Mouse (Mus musculus): ENCODE measurements around the gene Hrasls5. TPM values are rescaled to one million over a fixed set of nuclear protein-coding genes. Genes with fewer than 3 reads are reported as not detected.
A peak's percentile ranks its signal among the peaks of the same experiment; 100 is the strongest.

The Hrasls5 gene
- polyA plus RNA-seq (2016; fragmentation: Nextera tagmentation; extraction: Ambion mirVana): not detected in 2 replicates

GRCm38 (mm10) chr19:7611942-7612757 is at the start of gene Hrasls5:
Hrasls5 (plus strand) TSS chr19:7612541.
- Histone ChIP-seq H3K4me1 (replicated peaks) (peaks cover 20% of the 10 kb centered on the region), H3K4me3 (replicated peaks) (peak within 1 kb of the TSS; percentile 49), H3K4me2 (peak within 1 kb of the TSS; percentile 91), H3K36me3 (no peaks in the 10 kb centered on the region), H3K9me3 (no peaks in the 10 kb centered on the region), H3K9ac (replicated peaks) (peak within 1 kb of the TSS; percentile 61), H3K27me3 (peaks cover 22% of the 10 kb centered on the region), H3K27ac (no peak within 1 kb of the TSS)
- peak; percentile 54; the same call in 1 of the 2 replicates for ATAC-seq (ENCODE audit: insufficient number of reproducible peaks, insufficient read depth, low FRiP score, low TSS enrichment, low read depth)
- 3% methylated on average over 54 of the region's 54 CpGs for WGBS

DNA sequence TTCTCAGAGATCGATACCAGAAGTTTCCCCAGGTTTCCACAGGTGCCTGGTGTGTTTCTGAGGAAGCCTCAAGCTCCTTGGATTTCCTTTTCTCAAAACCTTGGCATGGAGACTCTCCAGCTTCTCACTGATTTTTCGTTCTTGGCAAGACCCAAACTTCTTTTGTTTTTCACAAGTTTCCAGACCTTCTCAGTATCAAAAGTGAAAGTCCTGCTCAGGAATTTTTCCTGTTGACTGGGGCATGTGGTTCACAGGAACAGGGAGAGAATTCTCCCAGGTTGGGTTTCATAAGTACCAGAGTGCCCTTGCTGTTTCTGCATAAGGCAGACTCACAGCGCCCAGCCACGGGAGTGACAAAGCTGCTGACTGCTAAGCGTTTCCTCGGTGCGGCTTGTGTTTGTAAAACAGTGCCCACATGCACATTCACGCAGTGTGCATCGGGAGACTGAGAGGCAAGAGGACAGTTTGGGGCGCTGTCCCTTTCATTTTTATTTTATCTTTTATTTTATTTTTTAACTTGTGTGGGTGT is 49.7 kb upstream of the Hrasls5 start:
- Histone ChIP-seq H3K27ac (no peak overlapping the region), H3K4me1 (replicated peaks) (peaks cover 24% of the 10 kb centered on the region), H3K4me2 (no peak overlapping the region), H3K9ac (replicated peaks) (no peak overlapping the region), H3K36me3 (no peaks in the 10 kb centered on the region), H3K27me3 (0 out of 2 replicates have a peak, but pooled peaks cover 5% of the 10 kb centered on the region), H3K4me3 (replicated peaks) (no peak overlapping the region), H3K9me3 (no peaks in the 10 kb centered on the region)
- 72% methylated on average over 10 of the region's 10 CpGs for WGBS
- ATAC-seq (ENCODE audit: insufficient number of reproducible peaks, insufficient read depth, low FRiP score, low TSS enrichment, low read depth): no peak

- WGBS: 74% methylated on average over 2 of the region's 2 CpGs
These were observed 48.7 kb upstream of the Hrasls5 start for GRCm38 (mm10) chr19:7563676-7564075.

GRCm38 (mm10) chr19:7564457-7564856 is 47.9 kb upstream of the Hrasls5 start:
- Histone ChIP-seq H3K4me1 (replicated peaks) (peaks cover 24% of the 10 kb centered on the region), H3K9me3 (no peaks in the 10 kb centered on the region), H3K27ac (no peak overlapping the region), H3K27me3 (no peaks in the 10 kb centered on the region), H3K9ac (replicated peaks) (no peak overlapping the region), H3K4me2 (no peak overlapping the region), H3K4me3 (replicated peaks) (no peak overlapping the region), H3K36me3 (no peaks in the 10 kb centered on the region)
- 85% methylated on average over 1 of the region's 1 CpGs for whole genome bisulfite sequencing
- no peak for ATAC-seq (ENCODE audit: insufficient number of reproducible peaks, insufficient read depth, low FRiP score, low TSS enrichment, low read depth)

More at GRCm38 (mm10) chr19:7563676-7564075, 48.7 kb upstream of the Hrasls5 start:
- Histone ChIP-seq H3K27ac (no peak overlapping the region), H3K4me1 (replicated peaks) (peaks cover 24% of the 10 kb centered on the region), H3K9me3 (no peaks in the 10 kb centered on the region), H3K36me3 (no peaks in the 10 kb centered on the region), H3K9ac (replicated peaks) (no peak overlapping the region), H3K4me2 (no peak overlapping the region), H3K4me3 (replicated peaks) (no peak overlapping the region), H3K27me3 (no peaks in the 10 kb centered on the region)
- ATAC-seq (ENCODE audit: insufficient number of reproducible peaks, insufficient read depth, low FRiP score, low TSS enrichment, low read depth): no peak

- Histone ChIP-seq H3K27me3 (no peaks in the 10 kb centered on the region), H3K27ac (no peak overlapping the region; the same call in 1 of the 2 replicates), H3K9ac (replicated peaks) (no peak overlapping the region), H3K36me3 (no peaks in the 10 kb centered on the region), H3K4me2 (no peak overlapping the region), H3K9me3 (no peaks in the 10 kb centered on the region), H3K4me1 (replicated peaks) (peaks cover 24% of the 10 kb centered on the region), H3K4me3 (replicated peaks) (no peak overlapping the region)
- WGBS: 81% methylated on average over 3 of the region's 3 CpGs
- ATAC-seq (ENCODE audit: insufficient number of reproducible peaks, insufficient read depth, low FRiP score, low TSS enrichment, low read depth): no peak
These were observed 45.5 kb upstream of the Hrasls5 start for GRCm38 (mm10) chr19:7566826-7567225.

GRCm38 (mm10) chr19:7568364-7568763 is 44.0 kb upstream of the Hrasls5 start:
- no peaks in the 10 kb centered on the region for H3K27me3 ChIP-seq
- H3K9me3 ChIP-seq: no peaks in the 10 kb centered on the region
- WGBS: 20% methylated on average over 3 of the region's 3 CpGs
- H3K4me3 ChIP-seq (replicated peaks): no peak overlapping the region
- H3K27ac ChIP-seq: peak overlapping the region; percentile 72
- H3K4me1 ChIP-seq (replicated peaks): peaks cover 24% of the 10 kb centered on the region
- peak; percentile 75 for ATAC-seq (ENCODE audit: insufficient number of reproducible peaks, insufficient read depth, low FRiP score, low TSS enrichment, low read depth)
- no peak overlapping the region for H3K4me2 ChIP-seq
- no peaks in the 10 kb centered on the region for H3K36me3 ChIP-seq
- no peak overlapping the region for H3K9ac ChIP-seq (replicated peaks)

- no peak overlapping the region for H3K4me2 ChIP-seq
- ATAC-seq (ENCODE audit: insufficient number of reproducible peaks, insufficient read depth, low FRiP score, low TSS enrichment, low read depth): no peak
- H3K27me3 ChIP-seq: no peaks in the 10 kb centered on the region
- H3K9ac ChIP-seq (replicated peaks): no peak overlapping the region
- H3K27ac ChIP-seq: no peak overlapping the region
- no peaks in the 10 kb centered on the region for H3K9me3 ChIP-seq
- H3K4me3 ChIP-seq (replicated peaks): no peak overlapping the region
- 85% methylated on average over 5 of the region's 5 CpGs for WGBS
- peaks cover 24% of the 10 kb centered on the region for H3K4me1 ChIP-seq (replicated peaks)
- H3K36me3 ChIP-seq: no peaks in the 10 kb centered on the region
These were observed 42.7 kb upstream of the Hrasls5 start for GRCm38 (mm10) chr19:7569650-7570049.

DNA sequence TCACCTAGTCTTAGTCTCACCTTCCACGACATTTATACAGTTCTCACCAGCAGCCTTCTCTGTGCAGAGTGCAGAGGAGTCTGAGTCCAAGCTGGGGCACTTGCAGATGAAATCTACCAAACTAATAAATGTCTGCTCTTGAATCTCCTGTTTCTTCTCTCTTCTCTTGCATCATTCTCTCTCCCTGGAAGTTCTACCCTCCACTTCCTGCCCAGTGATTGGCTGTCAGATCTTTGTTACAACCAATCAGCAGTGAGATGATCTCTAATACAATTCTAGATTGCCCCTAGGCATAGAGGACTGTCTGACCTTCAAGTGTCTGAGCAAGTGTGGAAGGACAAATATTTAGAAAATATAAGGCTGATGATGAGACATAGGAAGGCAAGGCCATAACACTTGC is 36.2 kb upstream of the Hrasls5 start:
- ATAC-seq (ENCODE audit: insufficient number of reproducible peaks, insufficient read depth, low FRiP score, low TSS enrichment, low read depth): no peak
- Histone ChIP-seq H3K27ac (no peak overlapping the region), H3K9me3 (no peaks in the 10 kb centered on the region), H3K36me3 (no peaks in the 10 kb centered on the region), H3K4me1 (replicated peaks) (no peaks in the 10 kb centered on the region), H3K27me3 (no peaks in the 10 kb centered on the region), H3K9ac (replicated peaks) (no peak overlapping the region), H3K4me2 (no peak overlapping the region), H3K4me3 (replicated peaks) (no peak overlapping the region)
- 86% methylated on average over 1 of the region's 1 CpGs for WGBS

DNA sequence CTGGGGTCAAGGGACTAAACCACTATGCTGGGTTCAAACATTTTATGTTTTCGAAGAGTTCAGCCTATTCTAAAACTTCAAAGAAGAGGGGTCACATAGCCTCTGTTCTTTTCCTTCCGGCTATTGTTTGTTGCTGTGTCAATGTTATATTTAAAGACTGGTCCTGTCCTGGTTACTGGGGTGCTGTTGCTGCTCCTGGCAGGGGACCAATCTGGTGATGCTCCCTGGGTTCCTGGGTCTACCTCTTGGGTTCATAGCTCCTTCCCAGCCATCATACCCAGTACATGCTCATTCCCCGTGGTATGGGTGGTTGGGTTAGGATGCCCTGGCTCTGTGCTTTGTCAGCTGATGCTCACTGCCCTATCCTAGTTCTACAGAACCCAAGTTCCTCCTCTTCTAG is 34.6 kb upstream of the Hrasls5 start:
- Histone ChIP-seq H3K36me3 (no peaks in the 10 kb centered on the region), H3K27ac (no peak overlapping the region), H3K9ac (replicated peaks) (no peak overlapping the region), H3K4me3 (replicated peaks) (no peak overlapping the region), H3K4me1 (replicated peaks) (0 out of 2 replicates have a peak, but pooled peaks cover under 1% of the 10 kb centered on the region), H3K9me3 (no peaks in the 10 kb centered on the region), H3K4me2 (no peak overlapping the region), H3K27me3 (no peaks in the 10 kb centered on the region)
- 84% methylated on average over 3 of the region's 3 CpGs for WGBS
- no peak for ATAC-seq (ENCODE audit: insufficient number of reproducible peaks, insufficient read depth, low FRiP score, low TSS enrichment, low read depth)

GRCm38 (mm10) chr19:7581042-7581441 is 31.3 kb upstream of the Hrasls5 start:
- H3K27me3 ChIP-seq: no peaks in the 10 kb centered on the region
- H3K9me3 ChIP-seq: no peaks in the 10 kb centered on the region
- no peak overlapping the region for H3K4me3 ChIP-seq (replicated peaks)
- no peak for ATAC-seq (ENCODE audit: insufficient number of reproducible peaks, insufficient read depth, low FRiP score, low TSS enrichment, low read depth)
- H3K4me2 ChIP-seq: no peak overlapping the region
- no peaks in the 10 kb centered on the region for H3K36me3 ChIP-seq
- no peak overlapping the region for H3K9ac ChIP-seq (replicated peaks)
- 70% methylated on average over 5 of the region's 5 CpGs for WGBS
- peaks cover 4% of the 10 kb centered on the region; the same call in 1 of the 2 replicates for H3K4me1 ChIP-seq (replicated peaks)
- no peak overlapping the region for H3K27ac ChIP-seq

- Histone ChIP-seq H3K27me3 (no peaks in the 10 kb centered on the region), H3K9ac (replicated peaks) (no peak overlapping the region), H3K27ac (no peak overlapping the region), H3K4me2 (no peak overlapping the region), H3K4me1 (replicated peaks) (peaks cover 4% of the 10 kb centered on the region; the same call in 1 of the 2 replicates), H3K4me3 (replicated peaks) (no peak overlapping the region), H3K9me3 (peaks cover 2% of the 10 kb centered on the region; the same call in 1 of the 2 replicates), H3K36me3 (no peaks in the 10 kb centered on the region)
- ATAC-seq (ENCODE audit: insufficient number of reproducible peaks, insufficient read depth, low FRiP score, low TSS enrichment, low read depth): no peak
- WGBS: 66% methylated on average over 7 of the region's 7 CpGs
These were observed 29.2 kb upstream of the Hrasls5 start for GRCm38 (mm10) chr19:7583101-7583500.
